Mouse (Mus musculus): ENCODE measurements around the gene Dner.

Dner gene

GRCm38 (mm10) chr1:84525514-84525913 is 170.5 kb downstream of the Dner start:
- no peak for DNase-seq (ENCODE audit: low spot score in 2 of 2)

DNA sequence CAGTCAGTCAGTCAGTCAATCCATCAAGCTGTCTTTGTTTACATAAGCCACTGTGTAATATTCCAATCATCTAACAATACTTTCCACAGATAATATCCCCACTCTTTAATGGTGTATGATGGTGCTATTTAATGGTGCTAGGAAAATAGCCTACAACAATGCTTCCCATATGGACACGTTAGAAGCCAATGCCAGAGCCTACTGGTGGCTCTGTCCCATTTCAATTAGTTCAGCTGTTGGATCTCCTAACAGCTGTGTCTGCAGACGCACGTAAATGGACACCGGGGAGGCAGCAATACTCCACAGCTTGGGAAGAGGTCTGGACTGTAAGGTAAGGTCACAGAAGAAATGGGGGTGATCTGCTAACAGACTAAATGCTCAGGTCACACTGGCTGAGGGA is 171.6 kb downstream of the Dner start:
- DNase-seq (ENCODE audit: low spot score in 2 of 2) = no peak

DNA sequence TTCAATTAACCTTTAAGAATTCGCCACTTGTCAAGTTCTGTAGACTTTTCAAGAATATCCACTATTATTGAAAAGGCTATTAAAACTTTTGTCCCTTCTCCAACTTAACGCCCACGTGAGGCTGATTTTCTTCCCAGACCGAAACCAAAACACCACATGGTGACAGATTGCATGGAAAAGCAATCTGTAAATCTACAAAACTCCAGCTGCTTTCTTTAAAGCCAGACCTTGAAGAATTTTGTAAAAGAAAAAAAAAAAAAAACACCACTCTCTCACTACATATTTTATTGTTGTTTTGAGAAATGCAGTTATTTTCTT is 173.1 kb downstream of the Dner start:
- DNase-seq (ENCODE audit: low spot score in 2 of 2) = no peak

DNA sequence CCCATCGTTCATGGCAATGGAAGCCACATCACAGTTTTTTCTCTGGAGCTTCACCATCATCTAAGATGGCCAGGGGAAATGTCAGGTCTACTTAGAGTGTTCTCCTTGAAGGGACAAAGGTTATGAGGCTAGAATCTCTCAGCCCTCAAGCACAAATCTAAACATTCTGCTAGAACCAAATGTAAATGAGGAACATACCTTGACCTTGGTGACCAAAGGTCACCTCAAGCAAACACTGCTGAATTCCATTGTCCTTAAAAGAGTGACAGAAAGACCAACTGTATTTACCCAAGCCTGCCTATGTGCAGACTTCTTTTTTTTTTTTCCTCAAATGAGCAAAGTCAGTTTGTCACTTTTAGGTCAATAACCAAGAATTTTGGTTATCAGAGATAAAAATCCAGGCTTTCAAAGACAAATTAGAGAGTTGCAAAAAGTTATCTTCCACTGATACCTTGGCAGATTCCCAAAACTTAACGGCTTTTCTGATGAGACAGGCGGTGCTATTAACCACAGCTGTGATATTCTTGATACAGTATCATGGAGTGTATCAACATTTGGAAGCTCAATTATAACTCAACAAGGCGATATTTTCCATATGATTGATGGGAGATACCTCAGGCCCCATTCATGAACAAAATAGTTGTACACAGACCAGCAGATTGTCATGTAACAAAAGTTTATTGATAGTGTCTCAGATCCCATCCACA is 173.6 kb downstream of the Dner start:
- no peak for DNase-seq (ENCODE audit: low spot score in 2 of 2)

DNA sequence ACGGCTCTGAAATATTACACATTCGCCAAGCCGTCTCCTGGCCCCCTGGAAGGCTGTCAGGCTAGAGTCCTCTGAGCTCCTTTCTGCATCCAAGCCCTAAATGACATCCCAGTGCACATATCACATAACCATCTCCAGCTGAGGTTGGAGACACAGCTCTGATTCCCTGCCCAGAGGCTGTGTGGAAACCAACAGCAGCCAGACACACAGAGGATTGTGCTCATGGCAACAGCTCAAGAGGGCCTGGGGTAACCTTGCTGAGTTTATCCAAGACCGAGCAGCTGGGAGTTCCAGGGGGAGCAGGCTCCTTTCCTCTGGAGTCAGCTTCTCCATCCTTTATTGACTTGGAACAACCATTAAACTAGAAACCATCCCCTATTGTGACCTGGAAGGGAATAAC is 177.7 kb downstream of the Dner start:
- DNase-seq (ENCODE audit: low spot score in 2 of 2) = no peak

DNA sequence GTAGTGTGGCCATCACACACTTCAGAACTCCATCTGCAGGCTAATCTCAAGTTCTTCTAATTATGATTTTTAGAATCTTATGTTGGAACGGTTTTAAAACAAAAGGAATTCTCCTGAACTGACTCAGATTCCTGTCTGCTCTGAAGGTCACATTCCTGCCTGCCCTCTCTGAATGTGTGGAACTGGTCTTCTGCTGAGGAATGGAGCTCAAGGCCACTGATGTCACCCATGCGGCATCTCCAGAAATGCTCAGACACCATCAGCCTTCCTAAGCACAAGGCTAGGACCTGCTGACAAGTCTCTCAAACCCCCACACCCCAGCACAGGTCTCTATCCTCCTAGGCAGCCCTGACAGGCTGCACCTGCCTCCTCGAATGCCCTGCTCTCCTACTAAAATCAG is 182.8 kb downstream of the Dner start:
- DNase-seq (ENCODE audit: low spot score in 2 of 2) = no peak

DNA sequence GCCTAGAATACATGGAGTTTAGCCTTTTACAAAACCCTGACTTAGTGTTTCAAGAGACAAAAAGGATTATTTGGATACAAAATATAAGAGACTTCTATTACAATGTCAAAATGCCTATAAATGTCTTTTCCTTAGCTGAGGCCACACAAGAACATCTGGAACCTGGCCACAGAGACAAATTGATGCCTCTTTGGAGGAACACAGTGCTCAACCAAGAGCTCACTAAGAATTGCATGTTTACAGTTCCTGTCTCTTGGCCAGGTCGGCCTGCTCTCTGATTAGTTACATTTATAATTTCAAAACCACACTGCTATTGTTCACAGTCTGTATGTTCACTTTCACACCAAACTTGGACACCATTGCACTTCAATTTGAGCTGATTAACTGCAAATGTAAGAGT is 187.5 kb downstream of the Dner start:
- DNase-seq (ENCODE audit: low spot score in 2 of 2) = no peak

DNA sequence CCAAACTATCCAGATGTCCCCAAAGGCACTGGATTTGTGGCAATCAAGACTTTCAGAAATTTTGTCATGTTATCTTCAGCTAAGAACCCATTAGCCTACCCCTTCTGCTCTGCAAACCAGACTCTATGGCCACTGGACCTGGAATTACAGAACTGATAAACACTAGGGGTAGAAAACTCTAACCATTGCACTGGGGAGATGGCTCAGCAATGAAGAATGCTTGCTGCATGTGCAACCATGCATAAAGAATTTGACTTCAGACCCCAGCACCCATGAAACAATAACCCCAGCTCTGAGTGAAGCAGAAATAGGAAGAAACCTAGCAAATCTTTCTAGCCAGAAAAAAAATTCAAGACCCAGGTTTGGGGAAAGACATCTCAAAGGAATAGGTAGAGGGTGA is 188.5 kb downstream of the Dner start:
- no peak for DNase-seq (ENCODE audit: low spot score in 2 of 2)

DNA sequence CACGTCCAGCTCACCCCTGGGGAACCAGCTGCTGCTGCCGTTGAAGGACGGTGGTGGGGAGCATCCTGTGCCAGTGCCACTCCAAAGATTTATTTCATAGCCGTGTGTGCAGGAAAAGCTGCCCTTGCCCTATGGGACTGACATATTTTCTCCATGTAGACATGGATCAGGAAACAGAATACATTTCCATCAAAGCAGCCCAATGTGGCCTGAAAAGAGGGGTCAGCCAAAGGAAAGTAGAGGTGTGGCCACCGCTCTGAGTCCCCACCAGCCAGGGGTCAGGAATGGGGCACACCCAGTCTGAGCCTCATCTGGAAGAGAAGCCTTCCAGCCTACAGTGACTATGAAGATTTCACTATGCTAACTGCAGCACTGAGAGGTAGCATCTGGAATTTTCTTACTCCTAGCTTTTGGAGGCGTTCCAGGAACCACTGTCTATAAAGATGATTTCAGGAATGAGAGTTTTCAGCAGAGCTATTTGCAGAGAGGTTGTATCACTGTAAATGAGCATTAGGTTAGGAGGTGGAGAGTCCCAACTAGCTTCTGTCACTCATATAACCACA is 189.0 kb downstream of the Dner start:
- no peak for DNase-seq (ENCODE audit: low spot score in 2 of 2)

GRCm38 (mm10) chr1:84500673-84501072 is 195.3 kb downstream of the Dner start:
- no peak for DNase-seq (ENCODE audit: low spot score in 2 of 2)

GRCm38 (mm10) chr1:84491732-84492131 is 204.3 kb downstream of the Dner start:
- DNase-seq (ENCODE audit: low spot score in 2 of 2) = no peak

GRCm38 (mm10) chr1:84488546-84488945 is 207.5 kb downstream of the Dner start:
- DNase-seq (ENCODE audit: low spot score in 2 of 2) = no peak

DNA sequence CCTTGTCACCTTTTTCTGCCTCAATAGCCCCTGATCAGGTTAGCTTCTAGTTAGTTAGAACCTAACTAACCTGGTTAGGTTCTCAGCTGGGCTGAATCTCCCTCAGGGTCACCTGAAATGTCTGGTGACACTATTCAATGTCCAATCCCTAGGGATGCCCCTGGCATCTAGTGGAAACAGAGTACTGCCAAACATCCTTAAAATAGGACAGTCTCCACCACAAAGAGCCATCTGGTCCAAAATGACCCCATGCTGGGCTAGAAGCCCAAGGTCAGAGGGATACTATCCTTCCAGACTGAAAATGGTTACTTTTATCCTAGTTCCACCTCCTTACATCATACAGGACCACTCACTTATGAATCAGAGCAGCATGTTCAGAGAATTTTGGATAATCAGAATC is 211.0 kb downstream of the Dner start:
- no peak for DNase-seq (ENCODE audit: low spot score in 2 of 2)

DNA sequence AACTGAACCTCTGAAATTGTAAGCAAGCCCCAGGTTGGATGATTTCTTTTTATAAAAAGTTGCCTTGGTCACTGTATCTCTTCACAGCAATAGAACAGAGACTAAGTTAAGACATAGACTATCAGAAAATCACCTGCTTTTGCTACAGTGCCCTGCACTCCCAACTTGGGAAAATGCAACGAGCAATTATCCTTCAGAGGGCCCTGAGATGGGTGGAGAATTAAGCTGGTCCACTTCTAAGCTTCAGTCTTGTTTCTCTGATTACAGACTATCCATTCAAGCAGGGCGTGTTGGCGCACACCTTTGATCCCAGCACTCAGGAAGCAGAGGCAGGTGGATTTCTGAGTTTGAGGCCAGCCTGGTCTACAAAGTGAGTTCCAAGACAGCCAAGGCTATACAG is 211.4 kb downstream of the Dner start:
- DNase-seq (ENCODE audit: low spot score in 2 of 2) = no peak

DNA sequence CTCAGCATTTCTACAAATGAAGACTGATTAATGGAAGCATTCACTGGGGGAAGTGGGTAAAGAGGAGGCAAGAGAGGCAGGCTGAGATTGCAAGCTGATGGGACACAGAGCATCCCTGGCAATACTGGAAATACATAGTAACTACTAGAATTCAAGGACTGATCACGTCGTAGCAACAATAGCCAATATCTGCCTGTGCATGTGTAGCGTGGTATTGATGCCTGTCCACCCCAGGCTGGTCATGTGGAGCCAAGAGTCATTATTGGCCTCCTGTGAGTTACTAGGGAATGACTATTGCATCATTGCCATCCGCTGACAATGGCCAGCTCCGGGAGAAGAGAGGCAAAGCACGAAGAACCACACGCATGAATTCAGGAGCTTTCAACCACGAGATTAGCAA is 216.0 kb downstream of the Dner start:
- no peak for DNase-seq (ENCODE audit: low spot score in 2 of 2)

GRCm38 (mm10) chr1:84474274-84474673 is 221.7 kb downstream of the Dner start:
- DNase-seq (ENCODE audit: low spot score in 2 of 2) = no peak

GRCm38 (mm10) chr1:84472260-84472659 is 223.8 kb downstream of the Dner start:
- DNase-seq (ENCODE audit: low spot score in 2 of 2) = no peak

- no peak for DNase-seq (ENCODE audit: low spot score in 2 of 2)
These were observed 225.7 kb downstream of the Dner start for GRCm38 (mm10) chr1:84470342-84470741.

GRCm38 (mm10) chr1:84467664-84468063 is 228.4 kb downstream of the Dner start:
- DNase-seq (ENCODE audit: low spot score in 2 of 2) = no peak

GRCm38 (mm10) chr1:84464761-84465160 is 231.3 kb downstream of the Dner start:
- no peak for DNase-seq (ENCODE audit: low spot score in 2 of 2)

DNA sequence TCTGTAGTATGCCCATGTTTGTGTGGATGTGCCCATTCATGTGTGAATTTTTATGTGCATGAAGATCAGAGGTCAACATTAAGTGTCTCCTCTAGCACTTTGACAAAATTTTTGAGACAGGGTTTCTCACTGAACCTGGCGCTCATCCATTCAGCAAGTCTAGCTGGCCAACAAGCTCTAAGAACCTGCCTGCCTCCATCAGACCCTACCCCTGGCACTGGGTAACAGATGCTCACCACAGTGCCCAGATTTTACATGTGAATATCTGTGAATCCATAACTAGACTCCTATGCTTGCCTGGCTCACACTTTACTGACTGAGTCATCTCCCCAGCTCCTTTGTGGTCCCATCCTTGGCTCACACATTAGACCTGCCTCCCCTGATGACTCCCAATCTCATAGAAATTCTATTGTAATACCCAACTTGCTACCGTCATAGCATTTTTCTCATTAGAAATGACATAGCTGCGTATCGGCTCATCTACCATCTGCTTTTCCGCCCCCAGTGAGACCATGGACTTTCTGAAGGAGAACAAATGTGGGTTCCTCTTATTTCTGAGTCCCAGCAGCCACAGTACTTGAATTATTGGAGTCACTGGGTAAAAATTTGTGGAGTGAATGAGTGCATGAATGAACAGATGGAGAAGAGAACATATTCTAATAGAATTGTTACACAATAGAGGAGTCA is 231.9 kb downstream of the Dner start:
- DNase-seq (ENCODE audit: low spot score in 2 of 2) = no peak

DNA sequence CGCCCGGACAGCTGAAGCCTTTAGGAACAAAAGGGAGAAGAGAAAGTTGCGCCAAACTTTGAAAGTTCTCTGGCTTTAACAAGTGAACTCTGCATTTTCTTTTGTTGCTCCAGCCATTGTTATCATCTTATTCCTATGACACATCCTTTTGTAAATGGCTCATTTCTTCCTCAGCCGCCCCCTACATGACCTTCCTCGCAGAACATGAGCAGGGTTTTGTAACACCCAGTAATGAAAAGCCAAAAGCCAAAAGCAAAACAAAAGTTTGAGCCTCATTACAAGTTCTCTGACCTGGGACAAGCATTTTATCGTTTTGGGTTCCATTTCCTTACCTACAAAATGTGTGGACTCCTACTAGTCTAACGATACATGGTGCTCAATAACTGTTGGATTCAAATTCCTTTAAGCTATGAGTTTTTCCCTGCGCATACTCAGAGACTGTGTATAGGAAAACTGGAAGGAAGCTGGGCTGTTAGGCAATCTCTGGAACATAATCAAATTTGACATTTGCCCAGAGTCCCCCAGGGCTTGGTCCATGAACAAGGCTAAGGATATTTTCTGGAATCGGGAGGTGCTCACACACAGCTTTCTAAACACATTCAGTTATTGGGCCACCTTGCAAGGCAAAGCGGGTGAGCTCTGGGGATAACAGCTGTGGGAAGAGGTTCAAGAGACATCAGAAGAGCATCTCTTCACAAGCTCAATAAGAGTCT is 246.3 kb downstream of the Dner start:
- peak in 1 of 2 experiments; percentile 31 for DNase-seq (ENCODE audit: low spot score in 2 of 2)

DNA sequence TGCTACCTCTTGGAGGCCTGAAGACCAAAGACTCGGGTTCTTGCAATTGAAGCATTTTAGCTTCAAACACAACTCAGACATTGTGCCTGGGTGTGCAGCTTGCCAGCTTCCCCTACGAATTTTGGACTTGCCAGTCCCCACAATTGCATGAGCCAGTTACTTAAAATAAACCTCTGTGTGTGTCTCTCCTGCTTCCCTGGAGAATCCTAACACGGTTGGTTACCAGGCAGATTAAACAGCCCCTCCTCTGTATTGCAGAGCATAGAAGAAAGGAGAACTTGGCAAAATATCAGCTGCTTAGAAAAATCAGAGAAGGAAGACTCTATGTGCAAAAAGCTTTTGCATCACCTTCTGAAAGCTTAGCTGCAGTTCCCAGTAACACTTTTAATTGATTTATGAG is 252.4 kb downstream of the Dner start:
- peak in 1 of 2 experiments; percentile 9 for DNase-seq (ENCODE audit: low spot score in 2 of 2)

Measured in spleen, postnatal 4 days (tissue).